Comparison of ENCODE assay signal across 8 mouse cellular contexts in genomic region chr3:109781917-109782288, GRCm38 (mm10).
DNase-seq lines count a peak whose midpoint lies in the region; ATAC-seq lines count a peak whose summit lies in the region.

No protein-coding gene starts in this region.

- H3K9ac ChIP-seq in heart, embryonic 16.5 days (ENCODE audit: low read length) = no peak overlapping the region
- H3K9ac ChIP-seq in forebrain, embryonic 16.5 days (replicated peaks; ENCODE audit: low read depth, low read length) = peak overlapping the region; percentile 84

- no peaks in the 10 kb centered on the region for H3K9me3 ChIP-seq in heart, embryonic 16.5 days (replicated peaks; ENCODE audit: control insufficient read depth, low read length)
- H3K9me3 ChIP-seq in forebrain, embryonic 16.5 days (ENCODE audit: control insufficient read depth, low read length) = no peaks in the 10 kb centered on the region
- H3K9me3 ChIP-seq in midbrain, embryonic 10.5 days (replicated peaks) = no peaks in the 10 kb centered on the region

- H3K27ac ChIP-seq in heart, embryonic 16.5 days (ENCODE audit: low read length) = no peak overlapping the region
- H3K27ac ChIP-seq in forebrain, embryonic 16.5 days (ENCODE audit: low read length) = peak overlapping the region; percentile 84; the same call in 1 of the 2 replicates
- peak overlapping the region; percentile 91 for H3K27ac ChIP-seq in midbrain, embryonic 10.5 days (replicated peaks)

- 0 out of 2 replicates have a peak, but pooled peaks cover 3% of the 10 kb centered on the region for H3K4me1 ChIP-seq in heart, embryonic 16.5 days (ENCODE audit: control insufficient read depth, insufficient read depth, low read length)
- peaks cover 21% of the 10 kb centered on the region for H3K4me1 ChIP-seq in forebrain, embryonic 16.5 days (replicated peaks; ENCODE audit: control insufficient read depth, insufficient read depth, low read length)
- H3K4me1 ChIP-seq in midbrain, embryonic 10.5 days = peaks cover 17% of the 10 kb centered on the region

- H3K36me3 ChIP-seq in heart, embryonic 16.5 days (ENCODE audit: control insufficient read depth, insufficient read depth) = no peaks in the 10 kb centered on the region
- no peaks in the 10 kb centered on the region for H3K36me3 ChIP-seq in forebrain, embryonic 16.5 days (ENCODE audit: control insufficient read depth, insufficient read depth)
- no peaks in the 10 kb centered on the region for H3K36me3 ChIP-seq in midbrain, embryonic 10.5 days

- no peak for DNase-seq in heart, postnatal 4 days
- DNase-seq in midbrain, embryonic 10.5 days (ENCODE audit: low spot score) = no peak
- no peak for DNase-seq in left cerebral cortex, adult 18-20 months (ENCODE audit: low spot score in 2 of 2)

- 0 out of 2 replicates have a peak, but pooled peaks cover 4% of the 10 kb centered on the region for H3K27me3 ChIP-seq in heart, embryonic 16.5 days (ENCODE audit: control insufficient read depth, insufficient read depth, low read length)
- no peaks in the 10 kb centered on the region for H3K27me3 ChIP-seq in forebrain, embryonic 16.5 days (replicated peaks; ENCODE audit: control insufficient read depth, insufficient read depth, low read length)
- no peaks in the 10 kb centered on the region for H3K27me3 ChIP-seq in midbrain, embryonic 10.5 days (ENCODE audit: low read depth, poor library complexity, severe bottlenecking)

- H3K4me2 ChIP-seq in heart, embryonic 16.5 days (ENCODE audit: low read depth, low read length) = peak overlapping the region; percentile 76
- peak overlapping the region; percentile 84 for H3K4me2 ChIP-seq in forebrain, embryonic 16.5 days (ENCODE audit: low read length)

- no peak for ATAC-seq in heart, embryonic 16.5 days (replicated peaks; ENCODE audit: extremely low read depth, insufficient read depth, low FRiP score)
- peak; percentile 15; the same call in 1 of the 2 replicates for ATAC-seq in common myeloid progenitor, adult 5-6 weeks (replicated peaks; ENCODE audit: low read depth, poor library complexity, severe bottlenecking)
- ATAC-seq in forebrain, embryonic 16.5 days = no peak; the same call in 1 of the 2 replicates
- no peak for ATAC-seq in monocyte, adult 5-6 weeks (replicated peaks; ENCODE audit: insufficient number of reproducible peaks, low FRiP score, low TSS enrichment, poor library complexity, severe bottlenecking)
- no peak for ATAC-seq in inflammation-experienced regulatory T-cells, adult 6 months

- H3K4me3 ChIP-seq in heart, embryonic 16.5 days (ENCODE audit: low read length) = peak overlapping the region; percentile 49
- H3K4me3 ChIP-seq in forebrain, embryonic 16.5 days (replicated peaks; ENCODE audit: low read length) = peak overlapping the region; percentile 53
- H3K4me3 ChIP-seq in midbrain, embryonic 10.5 days = peak overlapping the region; percentile 58

- 64% methylated on average over 7 of the region's 7 CpGs for WGBS in heart, embryonic 16.5 days
- WGBS in forebrain, embryonic 16.5 days = 42% methylated on average over 7 of the region's 7 CpGs
- 62% methylated on average over 7 of the region's 7 CpGs for WGBS in midbrain, embryonic 10.5 days
